Mouse (Mus musculus): ENCODE data around the gene Tctex1d1. TPM values are rescaled to one million over a fixed set of nuclear protein-coding genes. Genes with fewer than 3 reads are reported as not detected.
A peak's percentile ranks its signal among the peaks of the same experiment; 100 is the strongest.

Tctex1d1 gene
- 0.31 and 0.36 TPM in 2 replicates for polyA plus RNA-seq (2016; fragmentation: Nextera tagmentation; extraction: Ambion mirVana)

DNA sequence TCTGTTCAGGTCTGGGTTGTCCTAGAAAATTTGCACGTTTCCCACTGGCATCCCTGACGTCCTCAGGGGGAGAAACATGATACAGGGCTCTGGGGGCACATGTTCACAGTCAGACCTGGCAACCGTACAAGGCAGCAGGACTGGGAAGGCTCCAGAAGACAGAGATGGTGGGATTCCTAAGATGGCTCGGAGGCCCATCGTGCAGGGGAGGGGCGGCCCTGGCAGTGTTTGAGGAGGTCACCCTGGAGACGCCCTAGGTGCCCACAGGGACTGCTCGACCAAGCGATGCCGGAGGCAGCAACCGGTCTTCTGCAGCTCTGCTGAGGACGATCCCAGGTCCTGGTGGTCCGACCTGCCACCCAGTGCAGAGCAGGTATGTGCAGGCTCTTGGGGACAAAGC is at the start of gene Tctex1d1:
Tctex1d1 (plus strand) TSS at position 167 of the 400 bp plus-strand sequence.
- peak within 1 kb of the TSS; percentile 47 for H3K4me3 ChIP-seq
- 3% methylated on average over 13 of the region's 13 CpGs for WGBS
- 0 out of 2 replicates have a peak, but pooled peaks cover 3% of the 10 kb centered on the region for H3K9me3 ChIP-seq
- H3K27me3 ChIP-seq (ENCODE audit: poor library complexity, severe bottlenecking): peaks cover 86% of the 10 kb centered on the region
- peak; percentile 51 for DNase-seq (ENCODE audit: extremely low spot score, low spot score)
- H3K36me3 ChIP-seq (replicated peaks): no peaks in the 10 kb centered on the region
- no peak within 1 kb of the TSS; the same call in 1 of the 2 replicates for H3K27ac ChIP-seq
- peaks cover 36% of the 10 kb centered on the region for H3K4me1 ChIP-seq

GRCm38 (mm10) chr4:102929491-102929890 is 48.9 kb upstream of the Tctex1d1 start:
- H3K36me3 ChIP-seq (replicated peaks): no peaks in the 10 kb centered on the region
- DNase-seq (ENCODE audit: extremely low spot score, low spot score): no peak
- no peaks in the 10 kb centered on the region for H3K4me1 ChIP-seq
- no peak overlapping the region for H3K27ac ChIP-seq
- no peaks in the 10 kb centered on the region for H3K27me3 ChIP-seq (ENCODE audit: poor library complexity, severe bottlenecking)
- WGBS: 58% methylated on average over 3 of the region's 4 CpGs
- no peak overlapping the region for H3K4me3 ChIP-seq
- H3K9me3 ChIP-seq: no peaks in the 10 kb centered on the region

DNA sequence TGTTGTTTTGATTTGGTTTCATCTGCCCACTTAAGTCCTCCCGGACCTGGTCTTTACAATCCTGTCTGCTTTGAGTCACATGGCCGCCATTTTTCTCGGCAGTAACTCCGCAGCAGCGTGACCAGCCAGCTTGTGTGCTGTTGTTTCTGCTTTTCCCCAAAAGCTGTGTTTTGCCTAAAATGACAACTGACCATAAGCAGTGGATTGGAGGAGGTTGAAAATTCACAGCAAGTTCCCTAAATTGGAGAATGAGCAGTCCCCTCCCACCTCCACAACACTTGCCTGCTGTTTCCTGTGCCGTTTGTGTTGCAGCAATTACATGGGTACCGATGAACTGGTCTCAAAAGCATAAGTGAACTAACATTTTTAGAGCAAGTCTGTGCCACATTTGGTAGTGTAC is 47.7 kb upstream of the Tctex1d1 start:
- WGBS: 92% methylated on average over 7 of the region's 7 CpGs
- no peaks in the 10 kb centered on the region for H3K9me3 ChIP-seq
- no peak for DNase-seq (ENCODE audit: extremely low spot score, low spot score)
- no peak overlapping the region for H3K4me3 ChIP-seq
- H3K36me3 ChIP-seq (replicated peaks): no peaks in the 10 kb centered on the region
- no peaks in the 10 kb centered on the region for H3K27me3 ChIP-seq (ENCODE audit: poor library complexity, severe bottlenecking)
- no peaks in the 10 kb centered on the region for H3K4me1 ChIP-seq
- no peak overlapping the region for H3K27ac ChIP-seq

GRCm38 (mm10) chr4:102940266-102940665 is 38.1 kb upstream of the Tctex1d1 start:
- DNase-seq (ENCODE audit: extremely low spot score, low spot score): no peak
- no peaks in the 10 kb centered on the region for H3K9me3 ChIP-seq
- 76% methylated on average over 3 of the region's 3 CpGs for WGBS

GRCm38 (mm10) chr4:102940738-102941137 is 37.7 kb upstream of the Tctex1d1 start:
- Histone ChIP-seq H3K27ac (no peak overlapping the region), H3K36me3 (replicated peaks) (no peaks in the 10 kb centered on the region), H3K4me3 (no peak overlapping the region), H3K4me1 (no peaks in the 10 kb centered on the region), H3K9me3 (no peaks in the 10 kb centered on the region), H3K27me3 (ENCODE audit: poor library complexity, severe bottlenecking) (no peaks in the 10 kb centered on the region)
- no peak for DNase-seq (ENCODE audit: extremely low spot score, low spot score)
- WGBS: 88% methylated on average over 4 of the region's 4 CpGs

More at GRCm38 (mm10) chr4:102940266-102940665, 38.1 kb upstream of the Tctex1d1 start:
- no peaks in the 10 kb centered on the region for H3K36me3 ChIP-seq (replicated peaks)
- no peaks in the 10 kb centered on the region for H3K4me1 ChIP-seq
- H3K27ac ChIP-seq: no peak overlapping the region
- H3K27me3 ChIP-seq (ENCODE audit: poor library complexity, severe bottlenecking): no peaks in the 10 kb centered on the region
- no peak overlapping the region for H3K4me3 ChIP-seq

DNA sequence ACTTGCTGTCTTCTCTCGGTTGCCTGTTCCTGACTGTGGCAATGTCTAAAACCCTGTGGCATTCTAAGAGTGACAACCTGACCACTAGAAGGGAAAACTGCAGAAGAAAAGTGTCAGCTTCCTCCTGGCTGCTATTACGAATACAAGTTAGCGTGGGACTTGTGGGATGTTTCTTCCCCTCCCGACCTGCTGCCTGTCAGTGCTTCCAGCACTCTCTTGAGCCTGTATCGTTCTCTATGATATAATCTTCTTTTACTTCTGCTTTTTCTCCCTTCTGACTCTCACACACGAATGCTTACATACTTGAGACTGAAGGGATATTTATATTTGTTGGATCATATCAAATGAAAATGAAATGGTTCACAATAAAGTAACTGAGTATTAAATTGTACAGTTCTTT is 34.1 kb upstream of the Tctex1d1 start:
- H3K36me3 ChIP-seq (replicated peaks): no peaks in the 10 kb centered on the region
- no peaks in the 10 kb centered on the region for H3K9me3 ChIP-seq
- H3K27me3 ChIP-seq (ENCODE audit: poor library complexity, severe bottlenecking): no peaks in the 10 kb centered on the region
- H3K4me3 ChIP-seq: no peak overlapping the region
- no peak for DNase-seq (ENCODE audit: extremely low spot score, low spot score)
- 86% methylated on average over 6 of the region's 6 CpGs for WGBS
- no peak overlapping the region for H3K27ac ChIP-seq
- H3K4me1 ChIP-seq: no peaks in the 10 kb centered on the region

DNA sequence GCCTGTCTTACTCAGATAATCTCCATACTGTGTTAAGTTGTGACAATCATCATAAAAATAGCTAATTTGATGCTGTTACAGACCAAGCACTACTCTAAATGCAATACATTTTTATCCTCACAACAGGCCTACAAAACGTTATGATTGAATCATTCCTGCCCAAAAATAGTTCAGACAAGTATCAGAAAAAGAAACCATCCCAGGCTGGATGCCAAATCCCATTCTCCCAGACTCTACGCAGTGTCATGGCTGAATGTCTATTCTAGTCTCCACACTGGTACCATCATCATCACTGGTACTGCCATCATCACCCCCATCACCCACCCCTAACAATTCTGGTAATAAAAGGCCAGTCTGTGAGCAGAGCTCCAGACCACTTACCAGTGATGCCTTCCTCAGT is 25.9 kb upstream of the Tctex1d1 start:
- Histone ChIP-seq H3K36me3 (replicated peaks) (no peaks in the 10 kb centered on the region), H3K9me3 (no peaks in the 10 kb centered on the region), H3K27me3 (ENCODE audit: poor library complexity, severe bottlenecking) (no peaks in the 10 kb centered on the region), H3K4me3 (no peak overlapping the region), H3K27ac (no peak overlapping the region), H3K4me1 (no peaks in the 10 kb centered on the region)
- DNase-seq (ENCODE audit: extremely low spot score, low spot score): no peak
- 72% methylated on average over 2 of the region's 2 CpGs for WGBS

- H3K27ac ChIP-seq: no peak overlapping the region
- 75% methylated on average over 17 of the region's 17 CpGs for WGBS
- no peaks in the 10 kb centered on the region for H3K36me3 ChIP-seq (replicated peaks)
- no peak overlapping the region for H3K4me3 ChIP-seq
- H3K9me3 ChIP-seq: no peaks in the 10 kb centered on the region
- no peaks in the 10 kb centered on the region for H3K27me3 ChIP-seq (ENCODE audit: poor library complexity, severe bottlenecking)
- no peak for DNase-seq (ENCODE audit: extremely low spot score, low spot score)
- 0 out of 2 replicates have a peak, but pooled peaks cover 4% of the 10 kb centered on the region for H3K4me1 ChIP-seq
These were observed 23.0 kb upstream of the Tctex1d1 start for GRCm38 (mm10) chr4:102955294-102955956.

- Histone ChIP-seq H3K4me1 (0 out of 2 replicates have a peak, but pooled peaks cover 4% of the 10 kb centered on the region), H3K27ac (no peak overlapping the region), H3K36me3 (replicated peaks) (no peaks in the 10 kb centered on the region), H3K9me3 (no peaks in the 10 kb centered on the region), H3K4me3 (no peak overlapping the region), H3K27me3 (ENCODE audit: poor library complexity, severe bottlenecking) (no peaks in the 10 kb centered on the region)
- WGBS: 94% methylated on average over 5 of the region's 5 CpGs
- DNase-seq (ENCODE audit: extremely low spot score, low spot score): no peak
These were observed 19.0 kb upstream of the Tctex1d1 start for GRCm38 (mm10) chr4:102959409-102959808.

DNA sequence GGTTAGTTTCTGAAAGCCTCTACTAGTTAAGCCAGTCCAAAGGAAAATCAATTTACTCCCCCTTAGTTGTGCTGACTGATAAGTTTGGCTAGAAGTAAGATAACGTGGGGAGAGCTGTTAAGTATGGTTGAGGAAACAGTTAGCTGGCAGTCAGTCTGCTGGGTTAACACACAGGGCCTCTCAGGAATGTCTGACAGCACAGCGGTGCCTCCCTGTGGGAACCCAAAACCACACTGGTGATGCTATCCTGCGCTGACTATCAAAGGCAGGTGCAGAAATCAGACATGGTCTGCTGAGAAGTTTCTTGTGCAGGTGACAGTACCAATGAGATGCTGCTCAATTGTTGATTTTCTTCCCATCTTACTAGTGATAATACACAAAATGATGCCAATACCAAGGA is 14.2 kb upstream of the Tctex1d1 start:
- peaks cover 12% of the 10 kb centered on the region; the same call in 1 of the 2 replicates for H3K27me3 ChIP-seq (ENCODE audit: poor library complexity, severe bottlenecking)
- 0 out of 2 replicates have a peak, but pooled peaks cover 4% of the 10 kb centered on the region for H3K4me1 ChIP-seq
- DNase-seq (ENCODE audit: extremely low spot score, low spot score): no peak
- H3K27ac ChIP-seq: no peak overlapping the region
- H3K36me3 ChIP-seq (replicated peaks): no peaks in the 10 kb centered on the region
- H3K9me3 ChIP-seq: no peaks in the 10 kb centered on the region
- WGBS: 82% methylated on average over 3 of the region's 3 CpGs
- no peak overlapping the region for H3K4me3 ChIP-seq

- H3K4me3 ChIP-seq: no peak overlapping the region
- peaks cover 30% of the 10 kb centered on the region for H3K27me3 ChIP-seq (ENCODE audit: poor library complexity, severe bottlenecking)
- no peaks in the 10 kb centered on the region for H3K4me1 ChIP-seq
- DNase-seq (ENCODE audit: extremely low spot score, low spot score): no peak
- H3K36me3 ChIP-seq (replicated peaks): no peaks in the 10 kb centered on the region
- H3K27ac ChIP-seq: no peak overlapping the region
- H3K9me3 ChIP-seq: no peaks in the 10 kb centered on the region
- 93% methylated on average over 15 of the region's 15 CpGs for WGBS
These were observed 10.6 kb upstream of the Tctex1d1 start for GRCm38 (mm10) chr4:102967811-102968210.

DNA sequence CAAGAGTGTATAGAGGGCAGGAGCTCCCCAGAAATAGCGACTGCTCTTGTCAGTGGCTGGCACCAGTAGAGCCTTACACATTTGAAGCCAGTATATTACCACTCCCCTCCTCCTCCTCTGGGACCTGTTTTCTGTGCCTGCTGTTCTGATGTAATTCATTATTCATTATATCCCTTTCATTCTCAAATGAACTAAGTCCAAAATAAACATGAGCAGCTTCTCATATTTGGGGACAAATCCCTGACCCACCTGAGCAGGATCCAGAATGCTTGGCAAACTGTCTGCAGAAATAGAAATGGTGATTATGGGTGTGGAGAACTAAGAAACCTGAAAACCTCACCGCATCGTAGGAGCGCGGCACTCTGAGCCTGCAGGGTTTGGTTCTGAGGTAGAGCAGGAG is 8.8 kb upstream of the Tctex1d1 start:
- H3K27ac ChIP-seq: no peak overlapping the region
- H3K27me3 ChIP-seq (ENCODE audit: poor library complexity, severe bottlenecking): peaks cover 47% of the 10 kb centered on the region
- 98% methylated on average over 5 of the region's 5 CpGs for WGBS
- H3K9me3 ChIP-seq: no peaks in the 10 kb centered on the region
- H3K36me3 ChIP-seq (replicated peaks): no peaks in the 10 kb centered on the region
- DNase-seq (ENCODE audit: extremely low spot score, low spot score): no peak
- H3K4me3 ChIP-seq: no peak overlapping the region
- H3K4me1 ChIP-seq: peaks cover 5% of the 10 kb centered on the region; the same call in 1 of the 2 replicates

DNA sequence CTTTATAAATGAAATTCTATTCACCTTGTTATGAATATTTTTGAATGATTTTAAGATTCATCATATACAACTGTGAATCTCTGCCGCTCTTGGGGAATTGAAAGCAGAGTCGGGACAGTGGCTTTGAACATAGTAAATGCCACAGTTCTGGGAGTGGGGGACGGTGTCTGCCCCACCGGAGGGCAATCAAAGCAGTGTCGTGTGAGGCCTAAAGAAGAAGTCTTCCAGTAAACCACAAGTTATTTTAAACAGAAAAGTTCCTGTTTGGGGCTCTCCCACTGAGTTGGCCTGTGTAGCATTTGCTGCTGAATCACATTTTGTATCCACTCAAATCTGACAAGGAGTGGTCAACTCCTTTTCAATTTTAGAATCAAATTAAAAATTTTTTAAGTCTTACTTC is 7.2 kb upstream of the Tctex1d1 start:
- peaks cover 55% of the 10 kb centered on the region for H3K27me3 ChIP-seq (ENCODE audit: poor library complexity, severe bottlenecking)
- H3K27ac ChIP-seq: no peak overlapping the region
- DNase-seq (ENCODE audit: extremely low spot score, low spot score): no peak
- WGBS: 80% methylated on average over 5 of the region's 5 CpGs
- peaks cover 9% of the 10 kb centered on the region for H3K4me1 ChIP-seq
- H3K9me3 ChIP-seq: no peaks in the 10 kb centered on the region
- no peaks in the 10 kb centered on the region for H3K36me3 ChIP-seq (replicated peaks)
- no peak overlapping the region for H3K4me3 ChIP-seq

Measured in forebrain, embryonic 10.5 days (tissue).